Mouse (Mus musculus): ENCODE results near the gene Ilvbl. TPM values are rescaled to one million over a fixed set of nuclear protein-coding genes. Genes with fewer than 3 reads are reported as not detected.
"Not testable (repeated sequence)": the region's sequence is repeated elsewhere in the genome, so short reads cannot be mapped to it uniquely, and the experiment has no call there.

The Ilvbl gene
- polyA plus RNA-seq (2017; shearing (Covaris generic)) = 100 to 1,000 TPM in 1 of 2 experiments, 10 to 100 TPM in 1; 64.8 to 130 TPM

- ATAC-seq = peak; percentile 89
Measured at GRCm38 (mm10) chr10:78574250-78575104, at the start of gene Ilvbl. TSS of gene Ilvbl (plus strand) at chr10:78574346.

- ATAC-seq = not testable (repeated sequence)
Measured at GRCm38 (mm10) chr10:78525071-78525470, 49.1 kb upstream of the Ilvbl start.

GRCm38 (mm10) chr10:78525511-78525910 is 48.6 kb upstream of the Ilvbl start:
- no peak for ATAC-seq

GRCm38 (mm10) chr10:78540943-78541342 is 33.2 kb upstream of the Ilvbl start:
- ATAC-seq = no peak

- no peak for ATAC-seq
Measured at GRCm38 (mm10) chr10:78565070-78565469, 9.1 kb upstream of the Ilvbl start.

- ATAC-seq = no peak
Measured at GRCm38 (mm10) chr10:78569191-78569590, 5.0 kb upstream of the Ilvbl start.

GRCm38 (mm10) chr10:78569686-78570085 is 4.5 kb upstream of the Ilvbl start:
- no peak for ATAC-seq

GRCm38 (mm10) chr10:78570416-78570815 is 3.7 kb upstream of the Ilvbl start:
- ATAC-seq = no peak

- ATAC-seq = no peak
Measured at GRCm38 (mm10) chr10:78570897-78571296, 3.2 kb upstream of the Ilvbl start.

- ATAC-seq = no peak
Measured at GRCm38 (mm10) chr10:78573226-78573625, 920 bp upstream of the Ilvbl start.

GRCm38 (mm10) chr10:78575105-78575632 is 1.0 kb downstream of the Ilvbl start:
- ATAC-seq = no peak

GRCm38 (mm10) chr10:78575690-78576089 is 1.5 kb downstream of the Ilvbl start:
- ATAC-seq = no peak

GRCm38 (mm10) chr10:78576435-78577184 is 2.5 kb downstream of the Ilvbl start:
- no peak for ATAC-seq

GRCm38 (mm10) chr10:78578204-78578603 is 4.1 kb downstream of the Ilvbl start:
- no peak for ATAC-seq

GRCm38 (mm10) chr10:78581121-78581520 is 7.0 kb downstream of the Ilvbl start:
- ATAC-seq = no peak

GRCm38 (mm10) chr10:78583347-78583746 is 9.2 kb downstream of the Ilvbl start:
- no peak for ATAC-seq

GRCm38 (mm10) chr10:78583939-78584338 is 9.8 kb downstream of the Ilvbl start:
- no peak for ATAC-seq

- no peak for ATAC-seq
Measured at GRCm38 (mm10) chr10:78584996-78585395, 10.8 kb downstream of the Ilvbl start.

- ATAC-seq = no peak
Measured at GRCm38 (mm10) chr10:78585606-78586005, 11.5 kb downstream of the Ilvbl start.

- no peak for ATAC-seq
Measured at GRCm38 (mm10) chr10:78586026-78586425, 11.9 kb downstream of the Ilvbl start.

GRCm38 (mm10) chr10:78589291-78589690 is 15.1 kb downstream of the Ilvbl start:
- ATAC-seq = no peak

- ATAC-seq = no peak
Measured at GRCm38 (mm10) chr10:78589901-78590300, 15.8 kb downstream of the Ilvbl start.

GRCm38 (mm10) chr10:78590744-78591143 is 16.6 kb downstream of the Ilvbl start:
- ATAC-seq = no peak

All from CD4-positive, CD25-positive, alpha-beta regulatory T cell, adult 4 months (primary cell).